Mouse (Mus musculus) thymus, postnatal 36 days (tissue): ENCODE results near the gene Tmed1.

Experiments used
- DNase-seq, 2 experiments: peaks; one replicate each; pipeline ENCODE4 v3.0.0; 2022; ENCODE audit warnings: mixed read lengths in 2 of 2

The Tmed1 gene

DNA sequence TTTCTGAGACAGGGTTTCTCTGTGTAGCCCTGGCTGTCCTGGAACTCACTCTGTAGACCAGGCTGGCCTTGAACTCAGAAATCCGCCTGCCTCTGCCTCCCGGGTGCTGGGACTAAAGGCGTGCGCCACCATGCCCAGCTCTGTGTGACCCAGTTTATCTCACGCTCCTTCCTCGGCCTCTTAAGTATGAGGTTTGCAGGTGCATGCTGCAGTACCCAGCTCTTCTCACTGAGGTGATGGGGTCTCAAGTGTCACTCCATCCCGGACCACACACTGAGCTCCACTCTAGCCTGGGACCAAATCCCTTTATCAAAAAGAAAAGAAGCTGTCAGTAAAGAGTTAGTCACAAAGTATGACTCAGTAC lies 45.5 kb downstream of the Tmed1 start:
- DNase-seq: peak in 1 of 2 experiments; percentile 47

GRCm38 (mm10) chr9:21463766-21464564 lies 46.1 kb downstream of the Tmed1 start:
- no peak for DNase-seq

GRCm38 (mm10) chr9:21463138-21463590 lies 46.9 kb downstream of the Tmed1 start:
- DNase-seq: peak in 1 of 2 experiments; percentile 23

GRCm38 (mm10) chr9:21460400-21460940 lies 49.6 kb downstream of the Tmed1 start:
- DNase-seq: no peak

DNA sequence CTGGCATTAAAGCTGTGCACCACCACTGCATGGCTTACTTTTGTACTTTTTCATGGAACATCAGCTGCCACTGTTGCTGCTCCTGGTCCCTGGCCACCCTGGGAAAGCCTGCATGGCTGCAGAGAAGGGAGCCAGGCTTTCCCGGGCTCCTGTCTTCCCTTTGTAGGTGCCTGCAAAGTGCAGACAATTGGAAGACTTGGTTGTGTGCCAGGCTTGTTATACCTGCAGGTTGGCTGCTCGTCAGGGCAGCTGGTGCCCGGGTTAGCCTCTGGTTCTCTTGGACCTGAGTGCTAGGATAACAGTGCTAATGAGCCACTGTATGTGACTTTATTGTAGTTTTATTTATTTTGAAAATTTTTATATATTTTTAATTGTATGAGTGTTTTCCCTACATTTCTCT lies 51.2 kb downstream of the Tmed1 start:
- no peak for DNase-seq
